Mouse (Mus musculus) kidney, adult 8-10 months (tissue): ENCODE measurements around the gene Gm13277.
"Not testable (repeated sequence)": the region's sequence is repeated elsewhere in the genome, so short reads cannot be mapped to it uniquely, and the experiment has no call there.

Experiments
- DNase-seq, 2 experiments: peaks; one replicate each; pipeline ENCODE4 v3.0.0; 2022

The Gm13277 gene

GRCm38 (mm10) chr4:88791250-88791649 is 2.8 kb downstream of the Gm13277 start, which contains the start of gene Gm13278:
Gene Gm13278, plus strand, starts transcription at chr4:88791550.
- not testable (repeated sequence) for DNase-seq

GRCm38 (mm10) chr4:88793936-88794675 is 5.7 kb downstream of the Gm13277 start, which contains the start of gene Gm13275:
Gene Gm13275, plus strand, starts transcription at chr4:88794487.
- DNase-seq = peak; percentile 67 to 74

- not testable (repeated sequence) for DNase-seq
Measured at GRCm38 (mm10) chr4:88797097-88797496, 8.7 kb downstream of the Gm13277 start, which contains the start of gene Gm13279. Gene Gm13279, plus strand, starts transcription at chr4:88797397.

GRCm38 (mm10) chr4:88799365-88799764 is 10.9 kb downstream of the Gm13277 start, which contains the start of gene Gm13285:
Gene Gm13285, plus strand, starts transcription at chr4:88799665.
- not testable (repeated sequence) for DNase-seq

GRCm38 (mm10) chr4:88802954-88803353 is 14.5 kb downstream of the Gm13277 start, which contains the start of gene Gm13287:
Gene Gm13287, plus strand, starts transcription at chr4:88803254.
- DNase-seq = not testable (repeated sequence)

GRCm38 (mm10) chr4:88805231-88805630 is 16.8 kb downstream of the Gm13277 start, which contains the start of gene Gm13288:
Gene Gm13288, plus strand, starts transcription at chr4:88805531.
- DNase-seq = not testable (repeated sequence)

GRCm38 (mm10) chr4:88805761-88806160 is 17.3 kb downstream of the Gm13277 start:
- DNase-seq = peak; percentile 23 to 33

GRCm38 (mm10) chr4:88815928-88816327 is 27.5 kb downstream of the Gm13277 start, which contains the start of gene Ifna7:
Gene Ifna7, plus strand, starts transcription at chr4:88816228.
- no peak for DNase-seq

- DNase-seq = no peak
Measured at GRCm38 (mm10) chr4:88819659-88820058, 31.2 kb downstream of the Gm13277 start, which contains the start of gene Ifna11. Gene Ifna11, plus strand, starts transcription at chr4:88819959.

- peak in 1 of 2 experiments; percentile 7 for DNase-seq
Measured at GRCm38 (mm10) chr4:88822995-88823394, 34.6 kb downstream of the Gm13277 start.

GRCm38 (mm10) chr4:88827116-88827515 is 38.7 kb downstream of the Gm13277 start, which contains the start of gene Ifna6:
Gene Ifna6, plus strand, starts transcription at chr4:88827416.
- DNase-seq = not testable (repeated sequence)

- DNase-seq = peak in 1 of 2 experiments; percentile 22
Measured at GRCm38 (mm10) chr4:88830523-88830922, 42.1 kb downstream of the Gm13277 start.

GRCm38 (mm10) chr4:88835225-88835624 is 46.8 kb downstream of the Gm13277 start, which contains the start of gene Ifna5:
Gene Ifna5, plus strand, starts transcription at chr4:88835525.
- DNase-seq = not testable (repeated sequence)
